Mouse (Mus musculus): ENCODE results near the gene Nsf. TPM values are rescaled to one million over a fixed set of nuclear protein-coding genes. Genes with fewer than 3 reads are reported as not detected.

Nsf gene
- polyA plus RNA-seq, 1 experiment: 470 TPM

DNA sequence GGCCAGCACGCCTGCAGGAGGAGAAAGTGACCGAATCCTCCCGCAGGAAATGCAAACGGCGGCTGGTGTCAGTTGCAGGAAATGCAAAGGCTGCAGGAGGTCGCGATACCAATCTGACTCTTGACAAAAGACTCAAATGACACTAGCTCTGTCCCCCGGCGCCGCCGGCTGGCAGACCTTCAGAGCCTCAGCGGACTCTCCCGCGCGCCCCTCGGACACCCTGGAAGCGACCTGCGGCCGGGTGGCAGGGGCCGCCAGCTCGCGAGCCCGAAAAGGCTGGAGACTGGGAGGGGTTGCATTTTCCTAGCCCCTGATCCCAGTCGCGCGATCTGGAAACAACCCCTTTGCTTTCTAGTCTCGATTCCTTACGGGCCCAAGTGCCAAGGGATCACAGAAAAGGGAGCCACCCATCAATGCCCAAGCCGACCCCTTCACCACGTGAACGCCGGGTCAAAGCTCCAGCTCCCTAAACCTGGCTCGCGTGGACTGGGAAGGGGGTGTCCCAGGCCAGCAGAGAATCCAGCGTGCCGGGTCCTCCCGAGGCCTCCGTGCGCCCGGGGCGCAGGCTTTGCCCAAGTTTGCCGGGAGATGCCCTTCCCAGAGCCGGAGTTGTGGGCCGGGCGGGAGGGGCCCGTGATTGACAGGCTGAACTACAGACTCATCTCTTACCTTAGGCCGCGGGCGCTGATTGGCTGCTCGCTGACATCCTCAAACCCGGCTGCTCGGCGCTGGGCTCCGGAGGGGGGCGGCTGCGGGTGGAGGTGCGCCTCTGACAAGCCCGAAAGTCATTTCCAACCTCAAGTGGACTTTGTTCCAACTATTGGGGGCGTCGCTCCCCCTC is 180.2 kb downstream of the Nsf start, which contains the start of gene Wnt3:
TSS of gene Wnt3 (plus strand) at position 764 of the 841 bp plus-strand sequence.
- Histone ChIP-seq H3K27ac (ENCODE audit: insufficient read depth, low read length) (no peak within 1 kb of the TSS), H3K4me1 (ENCODE audit: control insufficient read depth, insufficient read depth, low read length) (no peaks in the 10 kb centered on the region), H3K4me3 (ENCODE audit: insufficient read depth, low read length) (no peak within 1 kb of the TSS)
- TF ChIP-seq CTCF (IDR thresholded peaks at IDR 0.05; ENCODE audit: extremely low read depth, insufficient read depth, low read length): no peak
- TF ChIP-seq POLR2A (IDR thresholded peaks at IDR 0.05; ENCODE audit: extremely low read depth, insufficient read depth, low read length): no peak

DNA sequence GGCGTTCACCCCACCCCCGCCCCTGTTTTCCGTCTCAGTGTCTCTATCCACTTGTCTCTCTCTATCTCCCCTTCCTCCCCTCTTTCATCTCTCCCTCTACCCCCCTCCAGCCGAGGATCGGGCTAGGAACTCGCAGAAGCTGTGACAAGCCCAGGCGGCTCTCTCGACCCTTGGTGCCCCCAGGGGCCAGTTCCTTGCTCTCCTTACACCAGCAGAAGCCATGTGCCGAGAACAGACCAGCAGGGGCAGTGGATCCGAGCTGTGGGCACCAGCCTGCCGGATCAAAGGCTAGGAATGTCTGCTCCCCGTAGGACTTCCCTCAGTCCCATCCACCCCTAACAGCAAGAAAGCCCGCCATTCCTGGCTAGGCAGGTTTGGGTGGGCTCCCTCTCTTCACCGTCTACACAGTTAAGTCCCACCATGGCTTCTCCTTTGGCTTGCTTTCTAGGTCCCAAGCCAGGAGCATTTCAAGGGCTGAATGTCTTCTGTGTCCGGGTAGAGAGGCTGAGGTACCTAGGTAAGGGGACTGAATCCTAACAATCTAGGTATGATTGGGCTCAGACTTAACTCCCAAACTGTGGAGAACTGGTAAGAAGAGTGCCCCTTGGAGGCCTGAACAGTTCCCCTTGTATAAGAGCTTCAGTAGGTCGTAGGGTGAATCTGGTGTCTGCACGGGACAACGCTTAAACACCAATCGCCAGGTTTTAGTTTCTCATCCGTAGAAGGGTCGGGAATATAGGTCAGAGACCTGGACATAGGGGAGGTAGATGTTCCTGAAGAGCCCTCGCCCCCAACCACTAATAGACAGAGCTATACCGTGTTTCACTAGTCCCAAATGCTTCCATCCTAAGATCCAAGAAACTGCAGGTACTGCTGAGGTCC is 181.1 kb downstream of the Nsf start:
- TF ChIP-seq CTCF (IDR thresholded peaks at IDR 0.05; ENCODE audit: extremely low read depth, insufficient read depth, low read length) (no peak), POLR2A (IDR thresholded peaks at IDR 0.05; ENCODE audit: extremely low read depth, insufficient read depth, low read length) (no peak)
- H3K27ac ChIP-seq (ENCODE audit: insufficient read depth, low read length): no peak overlapping the region
- no peaks in the 10 kb centered on the region for H3K4me1 ChIP-seq (ENCODE audit: control insufficient read depth, insufficient read depth, low read length)
- H3K4me3 ChIP-seq (ENCODE audit: insufficient read depth, low read length): no peak overlapping the region

Other genes with a start within 250 kb of the Nsf start
- gene Wnt9b, start 204.2 kb downstream of the Nsf start, polyA plus RNA-seq (2012; rRNA removed): 0.09 and 0.10 TPM in 2 replicates
- 2.0 and 2.4 TPM in 2 replicates for gene Wnt3, start 179.9 kb downstream of the Nsf start, polyA plus RNA-seq (2012; rRNA removed)
- 47.3 TPM in 2 replicates for gene Arf2, start 12.7 kb upstream of the Nsf start, polyA plus RNA-seq (2012; rRNA removed)
- 33.1 and 34.2 TPM in 2 replicates for gene Crhr1, start 178.8 kb upstream of the Nsf start, polyA plus RNA-seq (2012; rRNA removed)
- gene Sppl2c, start 232.3 kb upstream of the Nsf start, polyA plus RNA-seq (2012; rRNA removed): not detected in 2 replicates